Mouse (Mus musculus) right cerebral cortex, adult 18-20 months (tissue): ENCODE data around the gene Taf15.
"Not testable (repeated sequence)": the region's sequence is repeated elsewhere in the genome, so short reads cannot be mapped to it uniquely, and the experiment has no call there.

Experiments
- DNase-seq: peaks from one replicate; pipeline ENCODE4 v3.0.0; 2022; ENCODE audit warnings: mixed read lengths

Gene Taf15

DNA sequence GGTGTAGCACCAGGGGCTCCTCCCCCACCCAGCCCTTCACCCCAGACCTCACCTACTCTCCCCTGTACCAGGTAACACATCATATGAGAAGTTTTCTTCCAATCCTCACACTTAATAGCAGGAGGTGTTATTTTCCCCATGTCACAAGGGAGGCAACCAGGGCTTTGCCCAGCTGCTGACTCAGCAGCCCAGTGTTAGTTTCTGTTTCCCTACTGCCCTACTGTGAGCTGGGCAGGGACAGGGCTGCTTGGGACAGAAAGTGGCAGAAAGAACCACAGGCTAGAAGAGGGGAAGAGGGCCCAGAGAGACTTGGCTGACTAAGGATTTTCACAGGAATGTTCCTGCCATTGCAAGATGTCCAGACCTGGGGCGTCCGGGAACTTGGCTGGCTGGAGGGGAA lies 68.0 kb downstream of the Taf15 start:
- no peak for DNase-seq

DNA sequence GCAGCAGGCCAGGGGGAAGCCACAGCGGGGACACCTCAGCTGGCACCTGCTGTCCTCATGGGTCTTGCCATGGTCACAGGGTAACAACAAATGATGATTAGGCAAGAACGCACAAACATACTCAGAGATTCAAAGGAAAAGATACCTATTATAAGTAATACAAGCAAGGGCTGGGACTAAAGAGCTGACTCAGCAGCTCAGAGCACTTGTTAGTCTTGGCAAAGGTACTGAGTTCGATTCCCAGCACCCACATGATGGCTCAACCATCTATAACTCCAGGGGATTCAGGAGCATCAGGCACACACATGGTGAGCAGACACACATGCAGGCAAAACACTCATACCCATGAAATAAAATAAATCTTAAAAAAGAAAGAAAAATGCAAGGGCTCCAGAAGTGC lies 68.5 kb downstream of the Taf15 start:
- DNase-seq: no peak

- DNase-seq: no peak
Measured at GRCm38 (mm10) chr11:83544214-83544613, 71.3 kb downstream of the Taf15 start.

DNA sequence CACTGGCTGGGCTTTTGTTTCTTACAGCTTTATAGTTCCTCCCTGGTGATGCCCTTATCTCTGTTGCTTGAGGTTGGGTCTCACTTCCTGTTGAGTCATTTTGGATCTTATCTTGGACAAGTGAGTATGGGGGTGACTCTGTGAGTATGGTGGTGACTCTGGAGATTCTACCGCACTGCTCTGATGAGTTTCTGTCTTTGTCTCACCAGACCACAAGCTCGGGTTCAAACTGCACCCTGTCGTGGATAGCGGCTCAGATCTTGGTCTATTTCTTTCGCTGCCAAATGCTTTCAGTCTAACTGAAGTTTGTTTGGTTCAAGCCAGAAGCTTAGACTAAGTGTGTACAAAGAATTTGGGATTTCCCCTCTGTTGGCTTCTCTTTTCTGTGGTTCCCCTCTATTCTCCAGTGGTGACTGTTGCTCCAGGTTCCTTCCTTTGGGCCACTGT lies 77.3 kb downstream of the Taf15 start:
- no peak for DNase-seq

DNA sequence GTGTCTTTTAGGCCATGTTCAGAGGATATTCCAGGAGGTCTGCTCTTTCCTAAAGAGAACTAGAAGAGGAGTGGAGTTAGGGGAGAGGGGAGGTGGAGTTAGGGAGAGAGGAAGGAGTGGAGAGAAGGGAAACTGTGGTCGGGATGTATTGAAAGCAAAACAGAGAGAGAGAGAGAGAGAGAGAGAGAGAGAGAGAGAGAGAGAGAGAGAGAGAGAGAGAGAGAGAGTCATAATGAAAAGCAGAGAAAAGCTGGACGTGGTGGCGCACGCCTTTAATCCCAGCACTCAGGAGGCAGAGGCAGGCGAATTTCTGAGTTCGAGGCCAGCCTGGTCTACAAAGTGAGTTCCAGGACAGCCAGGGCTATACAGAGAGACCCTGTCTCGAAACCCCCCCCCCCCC lies 78.2 kb downstream of the Taf15 start:
- DNase-seq: not testable (repeated sequence)

- DNase-seq: no peak
Measured at GRCm38 (mm10) chr11:83551668-83552067, 78.8 kb downstream of the Taf15 start.
